Mouse (Mus musculus): ENCODE results near the gene Coa7.
"Not testable (repeated sequence)": the region's sequence is repeated elsewhere in the genome, so short reads cannot be mapped to it uniquely, and the experiment has no call there.

Coa7 gene

DNA sequence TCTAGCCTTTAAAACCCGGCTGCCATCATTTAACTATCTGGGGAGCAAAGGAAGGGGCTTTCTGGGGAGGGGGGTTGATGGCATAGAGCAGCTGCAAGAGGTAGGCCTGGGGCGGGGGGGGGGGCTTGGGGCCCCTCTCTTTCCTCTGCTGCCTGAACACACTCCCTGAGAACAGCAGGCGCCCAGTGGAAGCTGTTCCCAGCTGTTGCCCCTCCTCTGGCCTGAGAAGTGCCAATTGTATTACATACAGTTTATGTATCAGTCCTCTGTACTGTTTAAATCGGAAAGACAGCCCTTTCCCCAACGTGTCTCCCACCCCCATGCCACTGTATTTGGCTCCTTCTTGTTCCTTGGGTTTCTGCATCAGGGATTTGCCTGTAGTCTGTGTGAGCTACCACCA, 17.9 kb downstream of the Coa7 start:
- no peak for DNase-seq

DNA sequence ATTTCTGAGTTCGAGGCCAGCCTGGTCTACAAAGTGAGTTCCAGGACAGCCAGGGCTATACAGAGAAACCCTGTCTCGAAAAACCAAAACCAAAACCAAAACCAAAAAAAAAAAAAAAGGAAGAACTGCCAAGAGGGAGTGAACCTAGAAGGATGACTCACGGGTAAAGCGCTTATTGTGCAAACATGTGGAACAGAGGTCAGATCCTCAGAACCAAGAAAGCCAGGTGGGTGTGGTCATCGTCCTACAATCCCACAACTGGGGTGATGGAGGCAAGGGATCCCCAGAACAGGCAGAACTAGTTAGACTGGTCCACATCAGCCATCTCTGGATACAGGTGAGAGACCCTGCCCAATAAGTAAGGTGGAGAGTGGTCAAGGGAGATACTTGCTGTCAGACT, 19.2 kb downstream of the Coa7 start:
- DNase-seq: no peak

DNA sequence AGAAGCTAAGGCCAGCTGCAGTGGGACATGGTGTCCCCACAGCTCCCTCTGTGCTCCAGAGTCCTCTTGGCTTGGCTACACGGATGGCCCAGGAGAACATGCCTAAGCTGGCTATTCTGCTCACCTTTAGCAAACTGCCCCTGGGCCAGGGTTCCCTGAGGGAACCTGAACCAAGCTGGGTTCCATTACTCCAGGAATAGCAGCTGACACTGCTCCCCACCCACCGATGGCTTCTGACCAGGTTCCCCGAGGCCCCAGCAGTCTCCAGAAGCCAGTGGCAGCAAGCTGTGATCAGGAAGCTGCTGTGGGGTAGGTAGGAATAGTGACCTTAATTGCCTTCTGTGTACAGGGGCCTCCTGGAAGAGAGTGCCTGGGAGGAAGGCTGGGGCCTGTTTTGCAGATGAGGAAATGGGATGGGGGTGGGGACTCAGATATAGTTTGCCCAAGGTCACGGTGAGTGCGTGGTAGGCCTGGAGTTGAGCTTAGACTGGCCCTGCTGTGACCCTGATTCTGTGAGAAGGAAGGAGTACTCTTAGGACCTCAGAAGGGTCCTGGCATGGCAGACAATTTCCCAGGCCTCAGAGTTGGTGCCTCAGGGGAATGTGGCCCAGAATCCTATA, 20.4 kb downstream of the Coa7 start:
- DNase-seq: no peak

DNA sequence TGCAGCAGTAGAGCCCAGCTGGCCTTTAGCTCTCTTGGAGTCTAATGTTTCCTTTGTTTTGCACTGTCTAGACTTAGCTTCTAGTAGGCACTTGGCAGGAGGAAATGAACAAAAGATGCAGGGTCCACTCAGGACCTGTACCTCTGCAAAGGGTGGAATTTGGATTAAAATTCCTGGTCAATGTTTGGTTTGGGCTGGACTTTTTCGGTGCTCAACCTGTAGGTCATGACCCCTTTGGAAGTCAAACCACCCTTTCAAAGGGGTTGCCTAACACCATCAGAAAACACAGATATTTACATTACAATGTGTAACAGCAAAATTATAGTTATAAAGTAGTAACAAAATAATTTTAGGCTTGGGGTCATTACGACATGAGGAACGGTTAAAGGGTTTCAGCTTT, 21.1 kb downstream of the Coa7 start:
- DNase-seq: no peak

DNA sequence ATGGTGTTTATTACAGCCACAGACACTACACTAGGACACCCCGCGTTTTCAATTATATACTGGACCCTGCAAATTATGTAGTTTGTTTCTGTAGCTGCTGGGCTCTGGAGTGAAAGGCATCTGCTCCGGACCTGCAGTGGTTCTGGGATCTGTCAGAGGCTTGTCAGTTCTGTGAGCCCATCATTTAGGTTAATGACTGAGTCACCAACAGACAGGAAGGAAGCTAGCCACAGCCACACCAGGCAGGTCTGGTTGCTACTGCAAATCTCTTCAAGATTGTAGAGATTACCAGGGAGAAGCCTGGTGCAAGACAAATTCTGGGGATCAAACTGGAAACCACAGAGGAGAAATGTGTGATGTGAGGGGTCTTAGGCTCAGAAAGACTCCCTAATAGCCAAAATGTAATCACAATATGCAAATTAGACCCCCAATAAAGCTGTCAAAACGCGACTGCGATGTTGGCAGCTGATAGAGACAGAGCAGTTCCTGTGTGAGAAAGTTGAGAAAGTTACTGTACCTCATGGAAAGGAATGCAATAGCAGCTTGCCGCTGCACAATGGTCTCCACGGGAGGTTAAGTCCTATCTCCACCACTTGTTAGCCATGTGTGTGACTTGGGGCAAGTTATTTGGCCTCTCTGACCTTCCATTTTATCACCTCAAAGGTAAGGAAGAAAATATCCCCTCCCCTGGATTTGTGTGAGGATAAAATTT, 22.1 kb downstream of the Coa7 start:
- no peak for DNase-seq

DNA sequence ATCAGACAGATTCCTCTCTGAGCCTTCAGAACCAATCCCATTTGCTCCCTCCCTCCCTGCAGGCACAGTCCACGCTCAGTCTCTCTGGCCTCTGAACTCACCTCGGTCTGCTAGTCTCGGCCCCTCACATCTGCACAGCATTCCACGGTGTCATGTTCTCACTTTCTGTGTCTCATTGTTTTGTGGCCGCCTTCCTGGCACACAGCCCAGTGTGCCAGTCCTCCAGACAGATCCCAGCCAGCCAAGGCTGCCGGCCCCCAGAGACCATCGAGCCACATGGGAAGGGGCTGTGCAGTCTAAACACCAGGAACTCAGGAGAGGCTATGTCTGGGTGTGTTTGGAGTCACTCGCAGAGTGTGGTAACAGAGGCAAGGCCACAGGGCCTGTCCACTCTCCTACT, 22.9 kb downstream of the Coa7 start:
- no peak for DNase-seq

DNA sequence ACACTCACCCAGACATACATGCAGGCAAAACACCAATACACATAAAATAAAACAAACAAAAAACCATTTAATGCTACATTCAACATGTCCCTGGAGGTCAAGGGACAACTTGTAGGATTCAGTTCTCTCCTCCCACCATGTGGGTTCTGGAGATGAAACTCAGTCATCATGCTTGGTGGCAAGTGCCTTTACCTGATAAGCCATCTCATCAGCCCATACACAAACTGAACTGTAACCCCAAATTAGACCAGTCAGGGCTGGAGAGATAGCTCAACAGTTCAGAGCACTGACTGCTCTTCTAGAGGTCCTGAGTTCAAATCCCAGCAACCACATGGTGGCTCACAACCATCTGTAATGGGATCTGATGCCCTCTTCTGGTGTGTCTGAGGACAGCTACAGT, 25.7 kb downstream of the Coa7 start:
- not testable (repeated sequence) for DNase-seq

DNA sequence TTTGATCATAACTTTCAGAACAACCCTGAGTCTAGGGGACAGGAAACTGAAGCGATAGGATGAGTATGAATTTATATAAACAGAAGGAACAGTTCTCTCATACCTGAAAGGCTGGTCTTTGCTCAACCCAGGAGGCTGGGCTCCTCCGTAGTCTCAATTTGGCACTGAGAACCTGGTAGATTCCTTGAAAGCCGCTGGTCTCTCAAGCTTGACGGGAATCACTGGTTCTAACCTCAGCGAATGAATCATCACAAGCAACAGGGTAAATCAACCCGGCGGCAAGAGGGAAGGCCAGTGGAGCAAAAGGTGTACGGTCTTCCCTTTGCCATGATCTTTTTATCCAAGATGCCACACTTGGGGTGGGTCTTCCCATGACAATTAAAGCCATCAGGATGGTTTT, 29.5 kb downstream of the Coa7 start:
- no peak for DNase-seq

DNA sequence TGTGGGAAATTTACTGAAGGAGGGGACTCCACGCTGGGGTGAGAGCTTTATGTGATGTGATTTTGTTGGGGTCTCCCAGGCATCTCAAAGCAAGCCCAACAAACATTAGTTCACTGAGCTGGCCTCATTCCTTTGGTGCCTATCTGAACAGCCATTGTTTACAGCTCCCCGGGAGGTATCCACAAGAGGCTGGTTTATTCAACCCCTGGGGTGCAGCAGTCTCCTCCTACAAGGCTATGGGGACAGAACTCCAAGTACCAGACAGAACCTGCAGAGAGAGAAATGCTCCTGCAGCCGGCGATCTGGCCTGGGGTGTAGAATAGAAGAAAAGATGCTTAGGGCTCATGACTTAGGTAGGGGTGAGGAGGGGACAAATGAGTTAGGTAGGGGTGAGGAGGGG, 30.6 kb downstream of the Coa7 start:
- no peak for DNase-seq

DNA sequence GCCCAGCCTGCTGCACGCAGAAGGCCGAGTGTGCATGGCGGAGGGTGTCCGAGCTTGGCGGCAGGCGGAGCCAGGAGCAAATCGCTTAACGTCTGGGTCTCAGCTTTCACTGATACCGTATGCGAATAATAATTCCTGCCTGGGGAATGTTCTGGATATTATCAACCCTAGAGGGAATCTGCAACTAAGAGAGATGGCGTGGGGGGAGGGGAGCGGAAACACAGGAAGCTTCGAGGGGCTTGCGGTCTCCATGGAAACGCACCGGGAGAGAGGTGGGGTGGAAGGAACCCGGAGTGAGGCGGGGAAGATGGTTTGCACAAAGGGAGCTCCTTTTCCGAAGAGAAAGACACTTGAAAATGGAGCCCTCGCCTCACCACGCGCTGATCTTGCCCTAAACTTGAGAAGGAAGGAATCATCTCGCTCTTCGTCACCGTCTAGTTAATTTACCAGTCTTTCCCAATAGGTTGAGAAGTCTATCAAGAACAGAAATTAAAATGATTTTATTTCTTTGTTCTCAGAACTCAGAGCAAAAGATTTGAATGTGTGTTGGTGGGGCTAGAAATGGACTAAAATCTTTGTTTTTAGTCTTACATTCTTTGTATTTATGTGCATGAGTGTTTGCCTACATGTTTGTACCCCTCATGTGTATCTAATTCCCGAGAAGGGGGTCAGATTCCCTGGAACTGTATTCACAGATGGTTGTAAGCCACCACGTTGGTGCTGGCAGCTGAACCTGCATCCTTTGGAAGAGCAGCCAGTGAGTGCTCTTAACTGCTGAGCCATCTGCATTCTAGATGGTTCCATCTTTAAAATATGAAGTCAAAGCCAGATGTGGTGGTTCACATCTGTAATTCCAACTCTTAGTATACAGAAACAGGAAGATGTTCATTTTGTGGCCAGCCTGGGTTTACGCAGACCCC, 32.5 kb downstream of the Coa7 start:
- DNase-seq: peak; percentile 97

DNA sequence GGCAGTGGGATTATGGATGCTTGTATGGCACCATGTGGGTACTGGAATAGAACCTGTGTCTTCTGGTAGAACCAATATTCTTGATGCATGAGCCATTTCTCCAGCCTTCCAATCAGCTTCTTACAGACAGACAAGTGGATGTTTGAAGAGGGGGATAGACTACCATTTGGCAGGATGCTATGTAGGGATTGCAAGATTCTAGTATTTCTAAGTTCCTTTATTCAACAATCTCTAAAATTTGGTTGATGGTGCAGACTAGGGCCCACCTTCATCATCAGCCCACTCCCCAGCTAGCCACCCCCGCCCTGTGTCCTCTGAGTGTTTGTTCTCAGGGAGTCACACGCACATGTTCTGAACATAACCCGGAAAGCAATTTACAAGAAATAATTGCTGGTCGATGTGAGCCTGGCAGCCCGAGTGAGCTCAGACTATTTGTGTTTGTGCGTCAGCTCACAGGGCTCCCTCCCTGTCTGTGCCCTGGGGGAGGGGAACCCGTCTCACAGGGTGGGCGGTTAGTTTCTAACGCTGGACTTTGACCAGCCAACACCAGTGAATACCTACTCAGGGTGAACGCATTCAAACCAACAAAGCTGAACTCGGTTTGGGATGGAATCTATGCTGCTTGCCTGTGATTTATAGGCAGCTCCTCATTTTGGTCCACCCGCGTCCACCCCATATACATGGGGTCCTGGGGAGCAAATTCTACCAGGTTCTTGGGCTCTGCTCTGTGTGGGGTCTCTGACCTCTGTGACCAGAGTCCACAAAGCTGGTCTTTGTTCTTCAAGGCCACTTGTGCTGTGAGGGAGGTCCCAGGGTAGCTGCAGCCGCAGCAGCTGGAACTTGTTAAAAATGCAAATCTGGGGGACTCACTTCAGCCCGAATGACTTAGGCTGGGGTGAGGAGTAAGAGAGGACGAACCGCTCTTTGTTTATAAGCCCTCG, 34.7 kb downstream of the Coa7 start:
- DNase-seq: no peak

DNA sequence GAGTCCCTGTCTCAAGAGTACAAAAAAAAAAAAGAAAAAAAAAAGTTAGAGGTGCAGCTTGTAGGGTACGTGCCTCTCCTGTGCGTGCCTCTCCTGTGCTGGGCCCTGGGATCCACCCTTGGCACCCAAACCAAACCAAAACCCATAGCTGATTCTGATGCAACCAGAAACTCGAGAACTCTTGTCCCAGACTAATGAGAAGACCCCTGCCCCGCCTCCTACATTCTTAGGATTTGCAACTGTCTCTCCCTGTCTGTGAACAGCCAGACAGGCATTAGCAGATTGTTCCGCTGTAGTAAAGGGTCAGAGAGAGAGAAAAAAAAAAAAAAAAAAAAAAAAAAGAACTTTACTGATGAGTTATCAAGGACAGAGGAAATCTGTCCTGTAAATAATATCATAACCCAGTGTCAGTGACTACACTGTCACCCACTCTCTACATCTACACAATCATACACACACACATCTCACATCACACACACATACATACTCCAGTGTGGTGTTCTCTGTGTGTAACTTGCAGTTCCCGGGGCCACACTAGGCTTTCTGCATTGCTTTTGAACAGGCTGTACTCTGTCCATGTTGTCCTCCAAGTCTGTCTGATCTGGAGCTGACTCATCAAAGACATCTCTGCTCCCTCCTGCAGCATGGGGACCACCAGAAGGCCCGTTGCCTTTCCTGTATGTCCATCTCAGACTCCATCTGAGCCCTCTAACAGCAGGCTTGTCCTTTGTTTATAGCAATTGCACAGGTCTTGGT, 35.6 kb downstream of the Coa7 start:
- no peak for DNase-seq

DNA sequence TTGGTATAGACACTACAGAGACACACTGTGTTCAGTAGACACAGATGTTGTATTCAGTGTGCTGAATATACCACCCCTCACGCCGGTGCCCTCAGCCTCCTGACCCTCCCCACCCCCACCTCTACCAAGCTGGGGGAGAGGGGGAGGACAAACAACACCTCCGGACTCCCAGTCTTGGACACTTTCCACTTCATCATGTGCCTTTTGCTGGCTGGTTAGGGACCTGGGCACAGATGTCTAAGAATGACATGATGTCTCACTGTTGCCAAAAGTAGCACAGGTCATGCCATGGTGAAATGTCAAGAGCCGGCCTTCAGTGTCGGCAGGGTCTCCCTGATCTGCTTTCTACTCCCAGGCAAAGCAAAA, 36.2 kb downstream of the Coa7 start:
- no peak for DNase-seq

DNA sequence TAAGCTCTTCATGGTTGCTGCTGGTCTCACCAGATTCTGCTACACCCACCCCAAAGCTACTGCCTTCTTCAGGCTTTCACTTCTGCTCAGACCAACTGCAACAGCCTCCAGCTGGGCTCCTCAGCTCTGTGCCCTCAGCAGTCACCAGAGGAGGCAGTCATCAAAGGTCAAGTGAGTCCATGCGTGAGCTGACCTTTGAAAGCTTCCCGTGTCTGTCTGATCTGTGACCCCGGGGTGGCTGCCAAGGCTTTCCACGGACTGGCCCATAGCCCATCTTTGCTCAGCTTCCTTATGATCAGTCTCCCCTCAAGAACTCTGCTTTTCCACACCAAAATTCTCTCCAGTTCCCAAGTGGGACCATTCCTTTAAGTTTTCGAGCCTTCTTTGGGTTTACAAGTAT, 41.3 kb downstream of the Coa7 start:
- no peak for DNase-seq

DNA sequence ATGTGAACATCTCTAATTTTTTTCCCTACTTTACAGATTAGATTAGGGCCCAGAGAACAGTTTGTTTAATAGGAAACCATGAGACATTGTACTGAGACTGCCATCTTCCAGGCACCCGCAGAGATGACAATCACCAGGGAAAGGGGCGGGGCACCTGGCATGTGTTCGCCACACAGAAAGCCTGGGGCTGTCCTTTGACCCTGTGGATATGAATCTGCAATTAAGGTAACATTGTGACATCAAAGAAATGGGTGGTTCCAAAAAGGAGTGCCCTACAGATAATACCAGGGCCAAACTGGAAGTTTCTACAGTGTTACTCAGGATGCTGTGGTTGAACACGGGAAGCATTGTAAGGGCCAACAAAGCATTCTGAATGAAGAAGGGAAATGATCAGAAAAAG, 42.5 kb downstream of the Coa7 start:
- no peak for DNase-seq

DNA sequence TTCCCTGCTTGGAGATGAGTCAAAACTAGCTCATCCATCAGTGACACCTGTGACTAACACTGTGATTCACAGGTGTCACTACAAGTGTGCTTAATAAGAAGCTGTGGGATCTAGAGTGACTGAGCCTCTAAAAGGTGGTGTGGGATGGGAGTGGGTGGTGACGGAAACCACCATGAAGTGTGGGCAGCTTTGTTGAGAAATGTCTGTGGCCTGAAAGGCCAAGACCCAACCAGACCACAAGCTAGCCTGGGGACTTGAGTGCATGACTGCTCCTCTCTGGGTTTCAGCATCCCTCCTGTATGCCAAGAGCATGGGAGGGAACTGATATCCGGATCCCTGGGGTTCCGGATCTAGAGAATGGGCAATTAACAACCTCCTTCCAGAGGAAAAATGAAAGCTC, 43.5 kb downstream of the Coa7 start:
- DNase-seq: no peak

DNA sequence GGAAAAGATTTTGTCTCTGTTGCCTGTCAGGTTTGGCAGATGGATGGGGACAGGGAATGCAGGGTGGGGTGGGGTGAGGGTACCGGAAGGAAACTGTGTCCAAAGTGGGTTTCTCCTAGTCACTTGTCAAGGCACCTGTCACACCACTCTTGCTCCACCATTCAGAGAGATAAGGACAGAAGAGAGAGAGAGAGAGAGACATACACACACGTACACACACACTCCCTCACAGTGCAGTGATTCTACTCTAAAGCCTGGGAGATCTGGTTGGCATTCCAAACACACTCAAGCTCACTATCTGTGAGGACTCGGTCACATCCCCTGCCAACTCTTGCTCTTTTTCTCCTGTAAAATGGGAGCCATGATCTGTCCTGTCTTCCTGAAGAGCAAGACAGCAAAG, 44.2 kb downstream of the Coa7 start:
- no peak for DNase-seq

DNA sequence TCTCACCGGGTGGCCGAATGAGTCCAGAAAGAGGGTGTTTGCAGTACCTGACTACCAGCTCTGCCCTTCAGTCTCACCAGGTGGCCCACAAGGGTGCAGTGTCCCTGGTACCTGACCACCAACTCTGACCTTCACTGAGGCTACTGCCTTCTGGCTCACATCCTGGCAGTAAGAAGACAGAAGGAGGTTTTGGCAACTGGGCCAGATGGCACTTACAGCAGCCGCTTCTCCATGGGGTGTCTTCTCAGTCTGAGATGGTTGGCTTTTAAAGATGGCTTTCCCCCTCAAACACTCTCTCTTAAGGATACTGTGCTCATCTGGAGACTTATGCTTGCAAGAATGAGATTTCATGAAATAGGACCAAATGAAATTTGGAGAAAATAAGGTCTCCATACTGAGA, 51.5 kb downstream of the Coa7 start:
- DNase-seq: no peak

DNA sequence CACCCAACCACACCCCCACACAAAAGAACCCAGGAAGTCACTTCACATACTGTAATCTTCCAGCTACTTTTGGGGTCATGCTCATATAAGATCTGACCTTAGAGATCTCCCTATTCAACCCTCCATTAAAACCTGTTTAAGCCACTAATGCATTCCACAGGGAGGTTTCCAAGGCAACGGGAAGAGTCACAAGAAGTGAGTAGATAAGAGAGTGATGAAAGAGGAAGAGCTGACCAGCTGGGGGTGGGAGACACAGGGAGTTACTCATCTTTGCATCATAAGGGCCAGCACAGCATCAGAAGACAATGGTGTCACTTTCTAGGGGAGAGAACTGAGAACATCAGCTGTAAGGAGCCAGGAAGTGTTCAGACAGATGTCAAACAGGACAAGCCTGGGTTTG, 52.2 kb downstream of the Coa7 start:
- DNase-seq: no peak

DNA sequence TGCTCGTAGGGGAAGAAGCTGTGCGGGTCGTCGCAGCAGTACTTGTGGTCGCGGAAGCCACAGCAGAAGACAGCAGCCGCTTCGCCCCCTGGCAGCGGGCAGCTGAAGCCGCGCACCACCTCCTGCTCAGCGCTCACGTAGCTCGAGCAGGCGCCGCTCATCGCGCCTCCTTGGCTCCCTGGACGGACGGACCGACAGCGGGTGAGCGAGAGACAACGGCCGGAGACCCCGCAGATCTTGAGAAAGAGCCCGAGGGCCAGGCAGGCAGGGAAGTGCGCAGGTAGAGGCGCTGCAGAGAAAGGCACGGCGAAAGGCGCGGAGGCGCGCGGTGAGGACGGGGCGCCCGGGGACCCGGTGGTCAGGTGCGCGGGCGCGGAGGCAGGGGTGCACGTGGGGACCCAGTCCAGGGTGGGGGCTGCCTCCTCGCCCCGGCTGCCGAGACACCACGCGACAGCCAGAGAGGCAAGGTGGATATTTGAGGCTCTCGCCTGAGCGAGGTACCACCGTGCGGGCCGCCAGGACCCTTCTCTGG, 55.3 kb downstream of the Coa7 start, which contains the start of gene Shisal2a:
Shisal2a (minus strand) TSS at position 167 of the 532 bp plus-strand sequence.
- no peak for DNase-seq

DNA sequence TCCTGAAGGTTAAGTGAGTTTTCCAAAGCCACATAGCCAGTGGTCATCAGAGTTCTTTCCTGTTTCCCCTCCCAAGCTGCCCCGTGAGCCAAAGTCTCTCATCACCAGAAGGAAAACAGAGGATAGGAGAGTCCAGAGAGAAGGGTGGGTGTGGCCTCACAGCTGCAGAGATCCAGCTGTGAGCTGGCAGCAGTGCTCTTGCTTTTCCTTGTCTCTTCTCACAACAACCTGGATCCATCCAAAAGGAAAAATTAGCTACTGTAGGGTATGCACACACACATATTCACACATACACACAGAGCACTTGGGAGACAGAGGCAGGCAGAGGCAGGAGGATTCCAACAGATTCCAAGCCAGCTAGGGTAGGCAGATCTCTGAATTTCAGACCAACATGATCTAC, 58.1 kb downstream of the Coa7 start:
- DNase-seq: no peak

DNA sequence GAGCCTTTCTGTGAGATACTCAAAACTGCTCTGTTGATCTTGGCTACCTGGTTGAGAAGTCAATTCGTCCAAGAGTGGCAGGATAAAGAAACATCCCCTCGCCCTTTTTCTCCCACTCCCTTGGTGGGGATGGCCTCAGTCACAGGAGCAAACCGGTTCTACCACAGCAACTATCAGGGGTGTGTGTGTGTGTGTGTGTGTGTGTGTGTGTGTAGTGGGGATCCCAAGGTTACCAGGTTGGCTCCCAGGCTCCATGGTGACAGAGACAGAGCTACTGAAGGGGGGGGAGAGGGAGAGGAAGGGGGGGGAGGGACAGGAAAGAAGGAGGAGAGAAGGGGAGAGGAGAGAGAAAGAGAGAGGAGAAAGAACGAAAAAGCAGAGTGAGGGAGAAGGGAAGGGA, 59.2 kb downstream of the Coa7 start:
- DNase-seq: no peak

Data from right cerebral cortex, postnatal 4 days (tissue).